Comparison of ENCODE assay signal across 13 mouse cellular contexts in the genomic region with DNA sequence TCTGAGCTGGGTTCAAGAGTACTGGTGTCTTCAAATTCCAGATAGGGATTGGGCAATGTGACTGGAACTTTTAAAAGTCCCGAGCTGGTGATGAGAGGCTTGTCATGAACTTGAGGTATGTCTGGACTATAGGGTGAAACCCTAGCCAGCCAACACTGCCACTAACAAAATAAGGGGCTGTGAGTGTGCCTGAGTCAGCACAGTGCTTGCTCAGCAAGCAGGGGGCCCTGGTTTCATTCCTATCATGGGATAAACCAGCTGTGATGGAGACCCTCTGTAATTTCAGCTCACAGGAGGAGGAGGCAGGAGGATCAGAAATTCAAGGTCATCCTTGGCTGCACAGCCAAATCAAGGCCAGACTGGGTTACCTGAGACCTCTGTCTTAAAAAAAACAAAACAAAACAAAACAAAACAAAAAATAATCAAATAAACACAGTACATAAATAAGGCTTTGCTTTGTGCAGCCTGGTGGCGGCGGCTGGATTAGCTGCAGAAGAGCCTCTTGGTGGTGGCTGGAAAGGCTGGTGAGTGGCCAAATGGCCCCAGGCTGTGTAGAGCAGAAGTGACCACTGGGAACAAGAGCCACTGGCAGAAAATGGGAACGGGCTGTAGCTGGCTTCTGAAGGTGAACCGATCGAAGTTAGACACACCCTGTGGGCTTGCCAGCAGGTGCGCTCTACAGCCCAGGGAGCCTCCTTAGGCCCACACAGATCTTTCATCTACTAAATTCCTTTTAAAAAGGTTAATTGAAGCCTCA. TPM values are rescaled to one million over a fixed set of nuclear protein-coding genes. Genes with fewer than 3 reads are reported as not detected.
DNase-seq lines count a peak whose midpoint lies in the region; ATAC-seq lines count a peak whose summit lies in the region.
"Had no signal": no experiment of that assay in that cellular context is flagged by ENCODE, and none has a peak within 500 bp of the region (broad histone marks: within the 10 kb centered on the region; RNA-seq: fewer than 3 reads in every experiment).

No protein-coding gene starts in this region.

- peaks cover 5% of the 10 kb centered on the region; the same call in 1 of the 2 replicates for H3K9me3 ChIP-seq in heart, embryonic 13.5 days
- peaks cover 13% of the 10 kb centered on the region for H3K9me3 ChIP-seq in midbrain, embryonic 10.5 days (replicated peaks)
- no peaks in the 10 kb centered on the region for H3K9me3 ChIP-seq in midbrain, embryonic 16.5 days (replicated peaks; ENCODE audit: control insufficient read depth, low read length, poor library complexity, severe bottlenecking)
- peaks cover 4% of the 10 kb centered on the region; the same call in 1 of the 2 replicates for H3K9me3 ChIP-seq in embryonic facial prominence, embryonic 13.5 days
- no peaks in the 10 kb centered on the region for H3K9me3 ChIP-seq in limb, embryonic 11.5 days (ENCODE audit: control insufficient read depth, low read length)

- peak overlapping the region; percentile 44; the same call in 1 of the 2 replicates for H3K4me2 ChIP-seq in heart, embryonic 13.5 days
- H3K4me2 ChIP-seq in midbrain, embryonic 16.5 days (ENCODE audit: low read length), result no peak overlapping the region
- peak overlapping the region; percentile 23; the same call in 1 of the 2 replicates for H3K4me2 ChIP-seq in embryonic facial prominence, embryonic 13.5 days
- H3K4me2 ChIP-seq in limb, embryonic 11.5 days (ENCODE audit: low read depth, severe bottlenecking), result peak overlapping the region; percentile 39

- H3K4me3 ChIP-seq in heart, embryonic 13.5 days, result no peak overlapping the region
- H3K4me3 ChIP-seq in midbrain, embryonic 10.5 days, result peak overlapping the region; percentile 22
- no peak overlapping the region for H3K4me3 ChIP-seq in midbrain, embryonic 16.5 days (ENCODE audit: low read depth, low read length)
- no peak overlapping the region for H3K4me3 ChIP-seq in embryonic facial prominence, embryonic 13.5 days
- no peak overlapping the region; the same call in 1 of the 2 replicates for H3K4me3 ChIP-seq in limb, embryonic 11.5 days (ENCODE audit: low read depth, low read length)

- peaks cover 22% of the 10 kb centered on the region for H3K4me1 ChIP-seq in heart, embryonic 13.5 days
- peaks cover 26% of the 10 kb centered on the region for H3K4me1 ChIP-seq in midbrain, embryonic 10.5 days
- H3K4me1 ChIP-seq in midbrain, embryonic 16.5 days (ENCODE audit: control insufficient read depth, insufficient read depth, low read length), result no peaks in the 10 kb centered on the region
- peaks cover 25% of the 10 kb centered on the region for H3K4me1 ChIP-seq in embryonic facial prominence, embryonic 13.5 days
- peaks cover 16% of the 10 kb centered on the region for H3K4me1 ChIP-seq in limb, embryonic 11.5 days (ENCODE audit: control insufficient read depth, insufficient read depth, low read length)

- DNase-seq in heart, adult 18-20 months, result no peak
- no peak for DNase-seq in midbrain, embryonic 10.5 days (ENCODE audit: low spot score)
- no peak for DNase-seq in limb, embryonic 11.5 days (ENCODE audit: low spot score)
- no peak for DNase-seq in adrenal gland, postnatal 25 days
- DNase-seq in cerebellum, adult 18-20 months, result no peak
- DNase-seq: right cerebral cortex, postnatal 4 days; thymus, adult 18-20 months had no signal

- 73% methylated on average over 7 of the region's 7 CpGs for WGBS in heart, embryonic 13.5 days
- 75% methylated on average over 7 of the region's 7 CpGs for WGBS in midbrain, embryonic 10.5 days
- 70% methylated on average over 7 of the region's 7 CpGs for WGBS in midbrain, embryonic 16.5 days
- WGBS in embryonic facial prominence, embryonic 13.5 days, result 55% methylated on average over 7 of the region's 7 CpGs
- 62% methylated on average over 7 of the region's 7 CpGs for WGBS in limb, embryonic 11.5 days

- no peaks in the 10 kb centered on the region for H3K36me3 ChIP-seq in heart, embryonic 13.5 days
- H3K36me3 ChIP-seq in midbrain, embryonic 10.5 days, result no peaks in the 10 kb centered on the region
- no peaks in the 10 kb centered on the region for H3K36me3 ChIP-seq in midbrain, embryonic 16.5 days (ENCODE audit: control insufficient read depth, insufficient read depth, low read length)
- no peaks in the 10 kb centered on the region for H3K36me3 ChIP-seq in embryonic facial prominence, embryonic 13.5 days
- H3K36me3 ChIP-seq in limb, embryonic 11.5 days (ENCODE audit: control insufficient read depth, insufficient read depth, low read length), result no peaks in the 10 kb centered on the region

- H3K27me3 ChIP-seq in heart, embryonic 13.5 days (replicated peaks), result peaks cover 10% of the 10 kb centered on the region
- peaks cover 23% of the 10 kb centered on the region for H3K27me3 ChIP-seq in midbrain, embryonic 10.5 days (ENCODE audit: low read depth, poor library complexity, severe bottlenecking)
- peaks cover 8% of the 10 kb centered on the region for H3K27me3 ChIP-seq in midbrain, embryonic 16.5 days (ENCODE audit: control insufficient read depth, insufficient read depth, low read depth, low read length)
- no peaks in the 10 kb centered on the region; the same call in 1 of the 2 replicates for H3K27me3 ChIP-seq in embryonic facial prominence, embryonic 13.5 days
- no peaks in the 10 kb centered on the region for H3K27me3 ChIP-seq in limb, embryonic 11.5 days (ENCODE audit: control insufficient read depth, insufficient read depth, low read length)

- peak overlapping the region; percentile 88 for H3K27ac ChIP-seq in heart, embryonic 13.5 days (replicated peaks)
- peak overlapping the region; percentile 78 for H3K27ac ChIP-seq in midbrain, embryonic 10.5 days (replicated peaks)
- H3K27ac ChIP-seq in midbrain, embryonic 16.5 days (ENCODE audit: low read length), result no peak overlapping the region
- H3K27ac ChIP-seq in embryonic facial prominence, embryonic 13.5 days, result peak overlapping the region; percentile 69
- peak overlapping the region; percentile 93 for H3K27ac ChIP-seq in limb, embryonic 11.5 days (replicated peaks; ENCODE audit: low read depth, low read length)

- no peak for ATAC-seq in heart, embryonic 13.5 days (ENCODE audit: extremely low read depth, insufficient number of reproducible peaks, low FRiP score, low TSS enrichment)
- no peak for ATAC-seq in midbrain, embryonic 16.5 days
- ATAC-seq in embryonic facial prominence, embryonic 13.5 days (ENCODE audit: insufficient number of reproducible peaks, insufficient read depth, low FRiP score, low TSS enrichment, low read depth), result no peak
- ATAC-seq in limb, embryonic 11.5 days (ENCODE audit: insufficient number of reproducible peaks, low FRiP score, low TSS enrichment, low read depth), result no peak

- peak overlapping the region; percentile 21; the same call in 1 of the 2 replicates for H3K9ac ChIP-seq in heart, embryonic 13.5 days
- no peak overlapping the region for H3K9ac ChIP-seq in midbrain, embryonic 16.5 days (ENCODE audit: low read depth, low read length)
- H3K9ac ChIP-seq in embryonic facial prominence, embryonic 13.5 days, result no peak overlapping the region
- peak overlapping the region; percentile 50; the same call in 1 of the 2 replicates for H3K9ac ChIP-seq in limb, embryonic 11.5 days (ENCODE audit: low read length)

RNA-seq across cellular contexts. Expression of a gene that starts 6.3 kb away (rescaled TPM):
- polyA plus RNA-seq in heart, embryonic 13.5 days (2015; fragmentation: Nextera tagmentation; extraction: Ambion mirVana), result 20.6 and 20.7 TPM in 2 replicates
- 1 to 10 TPM; 5.1 to 7.5 TPM for total RNA-seq in heart, adult 18-20 months (2021)
- 19.0 TPM in 2 replicates for polyA plus RNA-seq in midbrain, embryonic 10.5 days (2016; fragmentation: Nextera tagmentation; extraction: Ambion mirVana)
- polyA plus RNA-seq in midbrain, embryonic 16.5 days (2015; fragmentation: Nextera tagmentation; extraction: Ambion mirVana), result 5.4 and 7.4 TPM in 2 replicates
- polyA plus RNA-seq in embryonic facial prominence, embryonic 13.5 days (2015; fragmentation: Nextera tagmentation; extraction: Ambion mirVana), result 44.4 and 44.8 TPM in 2 replicates
- 38.8 and 41.1 TPM in 2 replicates for polyA plus RNA-seq in limb, embryonic 11.5 days (2014; fragmentation: Nextera tagmentation; extraction: Ambion mirVana)
- total RNA-seq in adrenal gland, postnatal 25 days (2021), result 5.4 and 13.9 TPM in 2 replicates

RNA-seq across cellular contexts. Expression of a gene that starts 45.2 kb away (rescaled TPM):
- 0.82 and 1.4 TPM in 2 replicates for polyA plus RNA-seq in heart, embryonic 13.5 days (2015; fragmentation: Nextera tagmentation; extraction: Ambion mirVana)
- total RNA-seq in heart, adult 18-20 months (2021), result under 1 TPM; 0.62 to 0.98 TPM
- polyA plus RNA-seq in midbrain, embryonic 10.5 days (2016; fragmentation: Nextera tagmentation; extraction: Ambion mirVana), result 0.58 and 0.93 TPM in 2 replicates
- polyA plus RNA-seq in midbrain, embryonic 16.5 days (2015; fragmentation: Nextera tagmentation; extraction: Ambion mirVana), result 1.2 and 1.3 TPM in 2 replicates
- 1.0 and 2.3 TPM in 2 replicates for polyA plus RNA-seq in embryonic facial prominence, embryonic 13.5 days (2015; fragmentation: Nextera tagmentation; extraction: Ambion mirVana)
- polyA plus RNA-seq in limb, embryonic 11.5 days (2014; fragmentation: Nextera tagmentation; extraction: Ambion mirVana), result 0.45 and 0.61 TPM in 2 replicates
- 0.76 and 0.95 TPM in 2 replicates for total RNA-seq in adrenal gland, postnatal 25 days (2021)

RNA-seq across cellular contexts. Expression of a gene that starts 45.9 kb away (rescaled TPM):
- polyA plus RNA-seq in heart, embryonic 13.5 days (2015; fragmentation: Nextera tagmentation; extraction: Ambion mirVana), result not detected in 2 replicates
- total RNA-seq in heart, adult 18-20 months (2021), result not detected
- polyA plus RNA-seq in midbrain, embryonic 10.5 days (2016; fragmentation: Nextera tagmentation; extraction: Ambion mirVana), result 0.27 and 0.36 TPM in 2 replicates
- not detected in 2 replicates for polyA plus RNA-seq in midbrain, embryonic 16.5 days (2015; fragmentation: Nextera tagmentation; extraction: Ambion mirVana)
- polyA plus RNA-seq in embryonic facial prominence, embryonic 13.5 days (2015; fragmentation: Nextera tagmentation; extraction: Ambion mirVana), result not detected in 2 replicates
- polyA plus RNA-seq in limb, embryonic 11.5 days (2014; fragmentation: Nextera tagmentation; extraction: Ambion mirVana), result 0.13 TPM in 1 of 2 replicates, not detected in the other
- total RNA-seq in adrenal gland, postnatal 25 days (2021), result not detected in 2 replicates
- polyA plus RNA-seq: cortical plate, adult 2 months; lung, postnatal 0 days; neural tube, embryonic 14.5 days had no signal

RNA-seq across cellular contexts. Expression of a gene that starts 48.9 kb away (rescaled TPM):
- 0.24 TPM in 1 of 2 replicates, not detected in the other for polyA plus RNA-seq in heart, embryonic 13.5 days (2015; fragmentation: Nextera tagmentation; extraction: Ambion mirVana)
- not detected for total RNA-seq in heart, adult 18-20 months (2021)
- polyA plus RNA-seq in midbrain, embryonic 10.5 days (2016; fragmentation: Nextera tagmentation; extraction: Ambion mirVana), result 57.3 and 69.1 TPM in 2 replicates
- polyA plus RNA-seq in midbrain, embryonic 16.5 days (2015; fragmentation: Nextera tagmentation; extraction: Ambion mirVana), result 19.6 and 20.6 TPM in 2 replicates
- 1.1 and 1.6 TPM in 2 replicates for polyA plus RNA-seq in embryonic facial prominence, embryonic 13.5 days (2015; fragmentation: Nextera tagmentation; extraction: Ambion mirVana)
- polyA plus RNA-seq in limb, embryonic 11.5 days (2014; fragmentation: Nextera tagmentation; extraction: Ambion mirVana), result 0.09 and 0.65 TPM in 2 replicates
- total RNA-seq in adrenal gland, postnatal 25 days (2021), result not detected in 2 replicates

Comparison
In these comparisons a context has a peak if more than half of its experiments do, and no peak if none do; other contexts are left out.
1. H3K9ac ChIP-seq: peak in heart, embryonic 13.5 days (single experiment) and limb, embryonic 11.5 days (single experiment); none in midbrain, embryonic 16.5 days (single experiment) and embryonic facial prominence, embryonic 13.5 days (single experiment).